Mouse (Mus musculus) liver, adult 2 months (tissue): ENCODE results near the gene Pate2.

ENCODE experiments used
- CTCF ChIP-seq: fragments of 200-500 bp; IDR thresholded peaks from 2 replicates; pipeline ENCODE4 v1.5.1; 2011; ENCODE audit warnings: low read depth, low read length, control low read depth
- POLR2A ChIP-seq: fragments of 200-500 bp; IDR thresholded peaks from 2 replicates; pipeline ENCODE4 v1.6.1; 2011; ENCODE audit warnings: low read length, control low read depth; ENCODE audit not compliant: insufficient read depth; ENCODE audit errors: extremely low read depth

DNA sequence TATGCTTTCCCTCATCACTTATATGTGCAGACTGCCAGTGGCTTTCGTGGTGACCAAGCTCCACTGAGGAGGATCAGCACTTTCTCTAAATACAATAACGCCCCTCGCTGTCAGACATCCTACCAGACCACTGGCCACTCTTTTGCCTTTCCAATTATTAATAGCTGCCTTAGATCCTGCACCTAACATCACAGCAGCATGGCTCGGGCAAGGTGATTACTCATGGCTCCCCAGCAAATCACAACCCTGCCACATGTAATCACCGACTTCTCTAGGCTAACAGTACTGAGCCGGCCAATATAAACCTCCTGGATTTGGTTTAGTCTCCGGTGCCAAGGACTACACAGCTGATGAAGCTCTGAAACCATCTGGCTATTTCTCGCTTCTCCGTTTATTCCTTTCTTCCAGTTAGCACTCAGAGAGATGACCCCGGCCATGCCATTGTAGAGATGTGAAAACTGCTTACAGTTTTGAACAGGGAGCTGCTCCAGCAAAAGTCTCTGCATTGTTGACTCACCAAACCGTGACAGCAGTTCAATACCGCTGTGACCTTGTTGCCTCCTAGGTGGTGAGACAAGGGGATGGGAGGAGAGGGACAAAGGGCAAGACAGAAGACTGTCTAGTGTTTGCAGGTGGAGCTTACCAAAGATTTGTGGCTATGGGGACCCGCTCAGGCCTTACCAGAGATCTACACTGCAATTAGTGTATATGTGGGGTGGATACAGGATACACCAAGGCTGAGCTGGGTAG lies 30.9 kb upstream of the Pate2 start:
- TF ChIP-seq POLR2A = no peak
- no peak for TF ChIP-seq CTCF
